Mouse (Mus musculus) midbrain, embryonic 13.5 days (tissue): ENCODE measurements around the gene Gm20897. TPM values are rescaled to one million over a fixed set of nuclear protein-coding genes. Genes with fewer than 3 reads are reported as not detected.
"Not testable (repeated sequence)": the region's sequence is repeated elsewhere in the genome, so short reads cannot be mapped to it uniquely, and the experiment has no call there.

Experiments used
- ATAC-seq: fragments of 200-750 bp; cut with Nextera tagmentation; 2 replicates; pipeline ENCODE4 v1.8.0; 2017; ENCODE audit warnings: mild to moderate bottlenecking, moderate TSS enrichment, moderate library complexity
- H3K27ac ChIP-seq: fragments of 300-500 bp; sonication (generic); 2 replicates; pipeline ENCODE4 v1.5.1; 2015; ENCODE audit warnings: inconsistent platforms, mild to moderate bottlenecking, moderate library complexity
- H3K27me3 ChIP-seq: fragments of 300-500 bp; sonication (generic); 2 replicates; pipeline ENCODE4 v1.6.1; 2015; ENCODE audit warnings: mild to moderate bottlenecking, inconsistent platforms
- H3K36me3 ChIP-seq: fragments of 300-500 bp; sonication (generic); 2 replicates; pipeline ENCODE4 v1.6.1; 2015; ENCODE audit warnings: mild to moderate bottlenecking, inconsistent platforms
- H3K4me1 ChIP-seq: fragments of 300-500 bp; sonication (generic); replicated peaks from 2 replicates; pipeline ENCODE4 v1.6.1; 2015; ENCODE audit warnings: inconsistent platforms
- H3K4me2 ChIP-seq: fragments of 300-500 bp; sonication (generic); replicated peaks from 2 replicates; pipeline ENCODE4 v1.6.1; 2015; ENCODE audit warnings: moderate library complexity, mild to moderate bottlenecking, inconsistent platforms
- H3K4me3 ChIP-seq: fragments of 300-500 bp; sonication (generic); replicated peaks from 2 replicates; pipeline ENCODE4 v1.5.1; 2015; ENCODE audit warnings: mild to moderate bottlenecking, inconsistent platforms
- H3K9ac ChIP-seq: fragments of 300-500 bp; sonication (generic); replicated peaks from 2 replicates; pipeline ENCODE4 v1.6.1; 2015; ENCODE audit warnings: mild to moderate bottlenecking, inconsistent platforms
- H3K9me3 ChIP-seq: fragments of 300-500 bp; sonication (generic); 2 replicates; pipeline ENCODE4 v1.6.1; 2016; ENCODE audit warnings: mild to moderate bottlenecking, inconsistent platforms
- WGBS: fragments of 180-500 bp; shearing (Covaris S2); methylation state at CpG from one replicate; pipeline ENCODE4 v1.1.7; 2015; 5-methylcytosine and 5-hydroxymethylcytosine counted together
- polyA plus RNA-seq: library from polyadenylated mRNA; unstranded; fragments of >200 nt; fragmentation: Nextera tagmentation; extraction: Ambion mirVana; gene quantifications from 2 replicates; pipeline ENCODE4 v1.2.1, GENCODE M21; 2015

The Gm20897 gene
- polyA plus RNA-seq, result not detected in 2 replicates

DNA sequence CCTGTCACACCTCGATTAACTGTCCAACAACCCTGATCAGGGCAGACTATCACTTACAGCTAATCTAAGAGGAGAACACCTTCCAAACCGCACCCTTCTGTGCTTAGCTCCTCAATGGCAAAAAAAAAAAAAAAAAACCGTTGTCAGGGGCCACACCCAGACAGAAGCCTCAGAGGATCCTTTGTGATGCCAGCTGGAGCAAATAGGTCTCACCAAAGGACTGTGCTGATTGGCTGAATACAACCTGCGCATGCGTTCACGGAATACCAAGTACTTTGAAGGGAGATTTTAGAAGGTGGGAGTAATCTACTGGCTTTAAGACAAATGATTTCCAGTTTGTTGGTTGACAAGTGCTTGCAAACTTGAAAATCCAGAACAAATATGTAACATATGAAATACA lies at the start of gene Gm20897:
Gene Gm20897 (minus strand): TSS at position 101 of the 400 bp plus-strand sequence.
- not testable (repeated sequence) for H3K36me3 ChIP-seq, H3K9me3 ChIP-seq, H3K27me3 ChIP-seq, ATAC-seq, H3K4me2 ChIP-seq, H3K9ac ChIP-seq, H3K27ac ChIP-seq, H3K4me1 ChIP-seq, H3K4me3 ChIP-seq
- 96% methylated on average over 3 of the region's 6 CpGs for WGBS

Other genes starting within 250 kb of the Gm20897 start
- gene Gm21732, start 73.5 kb upstream of the Gm20897 start, polyA plus RNA-seq, result not detected in 2 replicates